Mouse (Mus musculus) gastrocnemius, postnatal 36 days (tissue): ENCODE measurements around the gene Hist1h2bc. TPM values are rescaled to one million over a fixed set of nuclear protein-coding genes. Genes with fewer than 3 reads are reported as not detected.

Source experiments
- DNase-seq, 2 experiments: peaks; one replicate each; pipeline ENCODE4 v3.0.0; 2022
- intact Hi-C: fragments of 180-260 bp; cut with DNase I; formaldehyde crosslinking; loops from one replicate; pipeline ENCODE4 v1.15.1; 2025
- microRNA-seq, 2 experiments: library from miRNA; unstranded; fragments of <30 nt; microRNA quantifications; one replicate each; pipeline ENCODE4 v1.2.0; 2021
- total RNA-seq, 2 experiments: library from RNA; stranded (reverse); gene quantifications; 2 replicates each; pipeline ENCODE4 v1.2.3; 2021

Gene Hist1h2bc
- total RNA-seq, 2 experiments from 2014 or later, result 65.6 to 72.3 TPM

GRCm38 (mm10) chr13:23728472-23729191 lies 44.6 kb downstream of the Hist1h2bc start:
- no peak for DNase-seq

GRCm38 (mm10) chr13:23729192-23729525 lies 45.2 kb downstream of the Hist1h2bc start:
- no peak for DNase-seq

More at GRCm38 (mm10) chr13:23728472-23729191, 44.6 kb downstream of the Hist1h2bc start:
- intact Hi-C loops, result no loop called here

GRCm38 (mm10) chr13:23729706-23730105 lies 45.7 kb downstream of the Hist1h2bc start:
- intact Hi-C loops, result loop anchor here (10.0 kb wide), 1 partner anchor 105 kb away; the partner anchor contains the start of genes Hist1h1e and Hist1h2be
- no peak for DNase-seq

More at GRCm38 (mm10) chr13:23729192-23729525, 45.2 kb downstream of the Hist1h2bc start:
- intact Hi-C loops, result no loop called here

GRCm38 (mm10) chr13:23730479-23730878 lies 46.5 kb downstream of the Hist1h2bc start:
- intact Hi-C loops, result loop anchor here (10.0 kb wide), 1 partner anchor 106 kb away; the partner anchor contains the start of genes Hist1h1e and Hist1h2be

GRCm38 (mm10) chr13:23732156-23732804 lies 48.3 kb downstream of the Hist1h2bc start:
- intact Hi-C loops, result loop anchor here (1.0 to 10.0 kb wide), 2 partner anchors 31 to 107 kb away; partner anchors contain the start of genes Hist1h1e and Hist1h2be
- no peak for DNase-seq

More at GRCm38 (mm10) chr13:23730479-23730878, 46.5 kb downstream of the Hist1h2bc start:
- DNase-seq, result no peak

- DNase-seq, result no peak
Observed at GRCm38 (mm10) chr13:23737091-23737490, 53.1 kb downstream of the Hist1h2bc start.

GRCm38 (mm10) chr13:23738041-23738440 lies 54.0 kb downstream of the Hist1h2bc start:
- intact Hi-C loops, result loop anchor here (10.0 kb wide), 1 partner anchor 113 kb away; the partner anchor contains the start of genes Hist1h1e and Hist1h2be
- DNase-seq, result no peak

More at GRCm38 (mm10) chr13:23737091-23737490, 53.1 kb downstream of the Hist1h2bc start:
- intact Hi-C loops, result loop anchor here (10.0 kb wide), 1 partner anchor 112 kb away; the partner anchor contains the start of genes Hist1h1e and Hist1h2be

GRCm38 (mm10) chr13:23738677-23739068 lies 54.7 kb downstream of the Hist1h2bc start, which contains the start of gene Hist1h1c:
Hist1h1c (plus strand) TSS chr13:23738808.
- intact Hi-C loops, result loop anchor here (10.0 kb wide), 1 partner anchor 114 kb away; the partner anchor contains the start of genes Hist1h1e and Hist1h2be
- DNase-seq, result peak; percentile 82 to 86

- peak; percentile 86 to 91 for DNase-seq
- intact Hi-C loops, result loop anchor here (10.0 kb wide), 1 partner anchor 114 kb away; the partner anchor contains the start of genes Hist1h1e and Hist1h2be
Observed at GRCm38 (mm10) chr13:23739069-23739921, 55.3 kb downstream of the Hist1h2bc start.

GRCm38 (mm10) chr13:23739922-23740252 lies 55.9 kb downstream of the Hist1h2bc start:
- intact Hi-C loops, result loop anchor here (10.0 kb wide), 1 partner anchor 115 kb away; the partner anchor contains the start of genes Hist1h1e and Hist1h2be
- no peak for DNase-seq

GRCm38 (mm10) chr13:23740256-23740840 lies 56.3 kb downstream of the Hist1h2bc start:
- intact Hi-C loops, result no loop called here
- DNase-seq, result no peak

GRCm38 (mm10) chr13:23740910-23741309 lies 56.9 kb downstream of the Hist1h2bc start:
- intact Hi-C loops, result no loop called here
- DNase-seq, result no peak

- DNase-seq, result no peak
- intact Hi-C loops, result no loop called here
Observed at GRCm38 (mm10) chr13:23742007-23742406, 58.0 kb downstream of the Hist1h2bc start.

Small RNA genes lying within 50 kb of the gene (microRNA-seq; reads per million reads assigned to microRNA genes)
- gene Gm44350, result 0 reads per million in 2 experiments

Other genes starting within 250 kb of the Hist1h2bc start
- gene Btn1a1, start 218.3 kb upstream of the Hist1h2bc start, total RNA-seq, result not detected
- gene Btn2a2, start 195.3 kb upstream of the Hist1h2bc start, total RNA-seq, result not detected
- gene Hist1h4h, start 153.1 kb upstream of the Hist1h2bc start, total RNA-seq, result 100 to 1,000 TPM; 130 to 153 TPM
- gene Hist1h2af, start 150.3 kb upstream of the Hist1h2bc start, total RNA-seq, result 10 to 100 TPM in 1 of 2 experiments, 1 to 10 TPM in 1; 7.7 to 11.5 TPM
- gene Hist1h3g, start 148.8 kb upstream of the Hist1h2bc start, total RNA-seq, result 1 to 10 TPM; 2.8 to 5.0 TPM
- 1 to 10 TPM; 1.7 to 2.1 TPM for gene Hist1h2bh, start 140.8 kb upstream of the Hist1h2bc start, total RNA-seq
- gene Hist1h3f, start 140.1 kb upstream of the Hist1h2bc start, total RNA-seq, result 1 to 10 TPM; 5.5 to 6.4 TPM
- 10 to 100 TPM; 12.5 to 22.4 TPM for gene Hist1h4f, start 132.6 kb upstream of the Hist1h2bc start, total RNA-seq
- 1 to 10 TPM; 1.6 to 2.0 TPM for gene Hist1h1d, start 130.9 kb upstream of the Hist1h2bc start, total RNA-seq
- 10 to 100 TPM; 11.9 to 17.0 TPM for gene Hist1h3e, start 121.8 kb upstream of the Hist1h2bc start, total RNA-seq
- 1 to 10 TPM; 1.6 to 2.8 TPM for gene Hist1h2ae, start 113.0 kb upstream of the Hist1h2bc start, total RNA-seq
- 10 to 100 TPM; 15.3 to 21.1 TPM for gene Hist1h2bg, start 112.8 kb upstream of the Hist1h2bc start, total RNA-seq
- gene Hist1h2bf, start 110.0 kb upstream of the Hist1h2bc start, total RNA-seq, result 1 to 10 TPM; 7.5 to 8.5 TPM
- gene Hist1h2ad, start 109.8 kb upstream of the Hist1h2bc start, total RNA-seq, result 1 to 10 TPM; 1.2 to 2.2 TPM
- 1 to 10 TPM; 2.8 to 4.8 TPM for gene Hist1h3d, start 108.4 kb upstream of the Hist1h2bc start, total RNA-seq
- 10 to 100 TPM; 39.6 to 39.7 TPM for gene Hist1h4d, start 102.6 kb upstream of the Hist1h2bc start, total RNA-seq
- gene Hist1h2be, start 63.1 kb upstream of the Hist1h2bc start, total RNA-seq, result 10 to 100 TPM; 16.6 to 18.7 TPM
- gene Hist1h1e, start 61.6 kb upstream of the Hist1h2bc start, total RNA-seq, result 10 to 100 TPM; 42.9 to 50.8 TPM
- gene Hist1h2ac, start 251 bp upstream of the Hist1h2bc start, total RNA-seq, result 1 to 10 TPM; 1.3 to 1.4 TPM
- gene Hist1h1t, start 11.6 kb downstream of the Hist1h2bc start, total RNA-seq, result not detected
- gene Hist1h4c, start 14.3 kb downstream of the Hist1h2bc start, total RNA-seq, result 10 to 100 TPM; 62.8 to 75.7 TPM
- 10 to 100 TPM; 17.6 to 27.0 TPM for gene Hfe, start 26.7 kb downstream of the Hist1h2bc start, total RNA-seq
- gene Hist1h1c, start 54.6 kb downstream of the Hist1h2bc start, total RNA-seq, result 100 to 1,000 TPM; 188 to 225 TPM
- 1 to 10 TPM; 4.5 to 4.6 TPM for gene Hist1h3c, start 61.4 kb downstream of the Hist1h2bc start, total RNA-seq
- gene Hist1h2bb, start 62.5 kb downstream of the Hist1h2bc start, total RNA-seq, result 1 to 10 TPM; 5.1 to 7.0 TPM
- gene Hist1h2ab, start 66.9 kb downstream of the Hist1h2bc start, total RNA-seq, result 10 to 100 TPM in 1 of 2 experiments, 1 to 10 TPM in 1; 9.4 to 10.3 TPM
- gene Hist1h3b, start 68.1 kb downstream of the Hist1h2bc start, total RNA-seq, result 10 to 100 TPM; 14.2 to 14.3 TPM
- 1 to 10 TPM; 5.8 to 8.4 TPM for gene Hist1h4b, start 72.8 kb downstream of the Hist1h2bc start, total RNA-seq
- gene Hist1h4a, start 77.0 kb downstream of the Hist1h2bc start, total RNA-seq, result 1 to 10 TPM; 6.4 to 7.2 TPM
- gene Hist1h3a, start 78.2 kb downstream of the Hist1h2bc start, total RNA-seq, result 10 to 100 TPM in 1 of 2 experiments, 1 to 10 TPM in 1; 9.9 to 14.4 TPM
- gene Hist1h1a, start 79.5 kb downstream of the Hist1h2bc start, total RNA-seq, result 1 to 10 TPM; 5.6 to 7.4 TPM
- not detected for gene Trim38, start 85.7 kb downstream of the Hist1h2bc start, total RNA-seq
- not detected for gene Slc17a2, start 122.8 kb downstream of the Hist1h2bc start, total RNA-seq
- not detected for gene Slc17a3, start 155.2 kb downstream of the Hist1h2bc start, total RNA-seq
- not detected for gene Slc17a1, start 183.6 kb downstream of the Hist1h2bc start, total RNA-seq
- not detected for gene Slc17a4, start 230.8 kb downstream of the Hist1h2bc start, total RNA-seq
- gene Hist1h2ba, start 250.0 kb downstream of the Hist1h2bc start, total RNA-seq, result not detected